Mouse (Mus musculus) spleen, postnatal 4 days (tissue): Measurements from ENCODE around the gene Catspere2.

Experiments
- DNase-seq, 2 experiments: peaks; one replicate each; pipeline ENCODE4 v3.0.0; 2022; ENCODE audit warnings: low spot score in 2 of 2

Gene Catspere2

GRCm38 (mm10) chr1:178219166-178220077 lies 236.2 kb downstream of the Catspere2 start:
- no peak for DNase-seq
